Mouse (Mus musculus) intestine, embryonic 15.5 days (tissue): ENCODE data around the gene Entpd1. TPM values are rescaled to one million over a fixed set of nuclear protein-coding genes. Genes with fewer than 3 reads are reported as not detected.

Experiments used
- ATAC-seq: fragments of 200-750 bp; cut with Nextera tagmentation; 2 replicates; pipeline ENCODE4 v1.8.0; 2017; ENCODE audit warnings: moderate TSS enrichment, moderate library complexity
- H3K27ac ChIP-seq: fragments of 300-500 bp; sonication (generic); 2 replicates; pipeline ENCODE4 v1.5.1; 2015; ENCODE audit warnings: mild to moderate bottlenecking, inconsistent platforms
- H3K27me3 ChIP-seq: fragments of 300-500 bp; sonication (generic); replicated peaks from 2 replicates; pipeline ENCODE4 v1.6.1; 2015; ENCODE audit warnings: inconsistent platforms
- H3K36me3 ChIP-seq: fragments of 300-500 bp; sonication (generic); 2 replicates; pipeline ENCODE4 v1.6.1; 2015; ENCODE audit warnings: inconsistent platforms
- H3K4me1 ChIP-seq: fragments of 300-500 bp; sonication (generic); replicated peaks from 2 replicates; pipeline ENCODE4 v1.6.1; 2015; ENCODE audit warnings: inconsistent platforms
- H3K4me2 ChIP-seq: fragments of 300-500 bp; sonication (generic); replicated peaks from 2 replicates; pipeline ENCODE4 v1.6.1; 2015; ENCODE audit warnings: mild to moderate bottlenecking, inconsistent platforms
- H3K4me3 ChIP-seq: fragments of 300-500 bp; sonication (generic); replicated peaks from 2 replicates; pipeline ENCODE4 v1.5.1; 2015; ENCODE audit warnings: inconsistent platforms
- H3K9ac ChIP-seq: fragments of 300-500 bp; sonication (generic); 2 replicates; pipeline ENCODE4 v1.6.1; 2015; ENCODE audit warnings: inconsistent platforms
- H3K9me3 ChIP-seq: fragments of 300-500 bp; sonication (generic); 2 replicates; pipeline ENCODE4 v1.6.1; 2016; ENCODE audit warnings: inconsistent platforms
- WGBS: fragments of 180-500 bp; shearing (Covaris S2); methylation state at CpG from one replicate; pipeline ENCODE4 v1.1.7; 2015; 5-methylcytosine and 5-hydroxymethylcytosine counted together
- polyA plus RNA-seq: library from polyadenylated mRNA; unstranded; fragments of >200 nt; fragmentation: Nextera tagmentation; extraction: Ambion mirVana; gene quantifications from 2 replicates; pipeline ENCODE4 v1.2.1, GENCODE M21; 2015

The Entpd1 gene
- polyA plus RNA-seq, 1 experiment from 2014 or later: 7.8 TPM

DNA sequence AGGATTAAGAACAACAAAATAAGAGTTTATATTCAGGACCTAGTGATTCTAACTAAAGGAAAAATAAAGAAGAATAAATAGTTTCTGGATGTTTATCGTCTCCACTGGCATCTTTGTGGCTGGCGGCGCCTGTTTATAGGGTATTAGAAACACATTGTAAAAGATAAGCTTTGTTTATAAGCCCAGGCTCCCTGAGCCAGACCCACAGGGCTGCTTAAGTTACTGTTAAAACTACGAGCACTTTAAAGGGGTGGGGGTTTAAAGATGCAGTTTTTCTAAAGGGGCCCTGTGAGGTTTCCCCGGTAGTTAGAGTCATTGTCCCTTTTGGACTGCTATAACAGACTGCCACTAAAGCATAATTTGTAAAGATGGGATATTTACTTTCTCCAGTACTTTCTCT is 102.5 kb downstream of the Entpd1 start:
- H3K27ac ChIP-seq: no peak overlapping the region
- no peaks in the 10 kb centered on the region for H3K27me3 ChIP-seq
- WGBS: 45% methylated on average over 5 of the region's 5 CpGs
- no peaks in the 10 kb centered on the region for H3K9me3 ChIP-seq
- no peak for ATAC-seq
- no peak overlapping the region for H3K4me3 ChIP-seq
- no peaks in the 10 kb centered on the region for H3K4me1 ChIP-seq
- no peak overlapping the region for H3K4me2 ChIP-seq
- H3K9ac ChIP-seq: no peak overlapping the region
- H3K36me3 ChIP-seq: no peaks in the 10 kb centered on the region

DNA sequence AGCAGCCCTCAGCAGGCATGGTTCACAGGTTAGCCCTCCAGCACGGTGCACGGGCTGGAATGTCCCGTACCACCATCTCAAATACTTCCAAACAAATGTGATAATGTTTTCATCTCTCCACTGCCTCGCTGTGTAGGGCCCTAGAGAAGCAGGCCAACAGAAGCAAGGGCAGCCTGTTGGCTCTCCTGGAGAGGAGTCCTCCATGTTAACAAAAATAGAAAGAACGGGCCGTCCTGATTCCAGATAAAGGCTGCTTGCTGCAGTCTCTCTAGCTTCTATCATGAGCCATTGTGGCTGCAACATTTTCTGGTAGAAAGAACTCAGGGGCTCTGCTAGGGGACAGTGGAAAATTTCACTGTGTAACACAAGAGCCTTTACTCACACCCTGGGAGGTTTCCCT is 104.8 kb downstream of the Entpd1 start:
- H3K4me2 ChIP-seq: no peak overlapping the region
- no peak overlapping the region for H3K4me3 ChIP-seq
- H3K9me3 ChIP-seq: no peaks in the 10 kb centered on the region
- H3K9ac ChIP-seq: no peak overlapping the region
- H3K4me1 ChIP-seq: no peaks in the 10 kb centered on the region
- WGBS: 76% methylated on average over 6 of the region's 6 CpGs
- H3K27me3 ChIP-seq: no peaks in the 10 kb centered on the region
- no peaks in the 10 kb centered on the region for H3K36me3 ChIP-seq
- no peak for ATAC-seq
- H3K27ac ChIP-seq: no peak overlapping the region

DNA sequence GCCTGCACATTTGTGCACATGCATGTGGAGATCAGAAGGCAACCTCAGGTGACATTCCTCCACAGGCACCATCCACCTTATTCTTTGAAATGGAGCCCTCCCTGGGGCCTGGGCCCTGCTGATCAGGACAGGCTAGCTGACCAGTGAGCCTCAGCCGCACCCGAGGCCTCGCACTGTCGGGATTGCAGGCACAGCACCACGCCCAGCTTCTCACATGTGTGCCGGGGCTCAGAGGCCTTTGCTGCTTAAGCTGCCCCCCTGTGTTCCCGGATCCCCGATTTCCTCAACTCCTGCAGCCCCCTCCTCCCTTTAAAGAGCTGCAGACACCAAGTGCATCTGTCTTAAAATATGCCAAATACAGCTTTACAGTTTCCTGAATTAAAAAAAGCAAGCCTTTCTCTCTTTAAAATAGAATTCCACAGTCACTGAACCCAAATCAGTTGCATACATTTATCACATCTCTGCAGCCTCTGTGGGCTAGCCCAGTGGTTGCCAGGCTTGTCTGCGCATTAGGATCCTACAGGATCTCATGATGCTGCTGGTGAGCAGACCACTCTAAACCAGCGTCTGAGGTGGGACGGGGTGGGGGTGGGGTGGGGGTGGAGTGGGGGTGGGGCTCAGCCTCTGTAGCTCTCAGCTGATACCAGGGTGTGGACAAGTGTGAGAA is 107.4 kb downstream of the Entpd1 start:
- Histone ChIP-seq H3K9me3 (no peaks in the 10 kb centered on the region), H3K36me3 (no peaks in the 10 kb centered on the region), H3K4me3 (no peak overlapping the region), H3K9ac (no peak overlapping the region), H3K27ac (no peak overlapping the region), H3K4me1 (no peaks in the 10 kb centered on the region), H3K4me2 (no peak overlapping the region), H3K27me3 (no peaks in the 10 kb centered on the region)
- ATAC-seq: no peak
- WGBS: 43% methylated on average over 11 of the region's 11 CpGs

DNA sequence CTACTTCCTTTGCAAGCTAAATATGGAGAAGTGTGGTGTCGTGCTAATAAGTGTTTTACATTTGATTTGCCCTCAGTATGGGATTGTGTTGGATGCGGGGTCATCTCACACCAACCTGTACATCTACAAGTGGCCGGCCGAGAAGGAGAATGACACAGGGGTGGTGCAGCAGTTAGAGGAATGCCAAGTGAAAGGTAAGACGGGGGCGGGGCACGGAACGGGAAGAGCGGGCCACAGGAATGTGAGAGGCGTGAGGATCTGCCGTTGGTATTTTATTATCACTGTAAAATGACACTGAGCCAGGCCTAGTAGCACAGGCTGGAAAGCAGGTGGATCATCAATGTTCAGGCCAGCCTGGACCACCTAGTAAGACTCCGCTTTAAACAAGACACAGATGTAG is 108.2 kb downstream of the Entpd1 start:
- Histone ChIP-seq H3K4me3 (no peak overlapping the region), H3K27ac (no peak overlapping the region), H3K4me2 (no peak overlapping the region), H3K4me1 (no peaks in the 10 kb centered on the region), H3K9me3 (no peaks in the 10 kb centered on the region), H3K27me3 (no peaks in the 10 kb centered on the region), H3K9ac (no peak overlapping the region), H3K36me3 (no peaks in the 10 kb centered on the region)
- ATAC-seq: no peak; the same call in 1 of the 2 replicates
- WGBS: 56% methylated on average over 12 of the region's 12 CpGs

DNA sequence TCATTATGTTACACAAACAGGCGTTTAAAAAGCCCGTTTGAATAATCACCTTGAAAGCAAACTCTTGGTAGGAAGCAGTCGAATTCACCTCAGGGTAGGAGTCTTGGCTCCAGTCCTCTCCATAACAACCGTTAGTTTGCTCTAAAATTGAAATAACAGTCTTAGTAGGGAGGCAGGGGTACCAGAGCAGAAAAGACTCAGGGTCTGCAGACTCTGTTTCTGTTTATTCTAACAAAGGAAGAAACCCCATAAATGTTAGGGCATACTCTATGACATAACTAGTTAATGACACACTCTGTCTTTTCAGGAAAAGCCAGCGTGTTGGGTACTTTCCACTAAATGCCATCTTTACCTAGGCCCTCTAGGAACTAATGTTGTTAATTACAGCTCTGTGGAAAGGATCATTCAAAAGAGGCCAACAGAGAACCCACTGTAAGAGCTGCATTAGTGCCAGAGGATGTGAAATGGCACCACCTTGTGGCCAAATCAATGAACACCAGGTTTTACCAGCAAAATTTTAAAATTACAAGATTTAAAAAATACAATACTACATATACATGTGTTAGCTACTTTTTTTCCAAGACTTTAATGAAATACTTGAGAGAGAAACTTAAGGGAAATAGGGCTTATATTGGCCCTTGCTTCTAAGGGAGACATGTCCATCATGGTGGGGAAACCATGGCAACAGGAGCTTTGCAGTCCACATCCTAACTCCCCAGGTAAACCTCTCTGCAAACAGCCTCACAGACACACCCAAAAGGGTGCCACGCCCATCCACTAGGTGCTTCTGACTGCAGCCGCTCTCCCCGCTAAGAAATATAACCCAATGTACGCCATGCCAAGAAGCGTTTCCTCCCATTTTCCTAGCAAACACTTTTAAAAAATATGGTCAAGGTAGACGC is 110.2 kb downstream of the Entpd1 start:
- Histone ChIP-seq H3K9me3 (no peaks in the 10 kb centered on the region), H3K9ac (no peak overlapping the region), H3K36me3 (no peaks in the 10 kb centered on the region), H3K27ac (no peak overlapping the region), H3K4me1 (no peaks in the 10 kb centered on the region), H3K4me3 (no peak overlapping the region), H3K27me3 (no peaks in the 10 kb centered on the region), H3K4me2 (no peak overlapping the region)
- peak; percentile 46 for ATAC-seq
- 49% methylated on average over 11 of the region's 11 CpGs for WGBS

DNA sequence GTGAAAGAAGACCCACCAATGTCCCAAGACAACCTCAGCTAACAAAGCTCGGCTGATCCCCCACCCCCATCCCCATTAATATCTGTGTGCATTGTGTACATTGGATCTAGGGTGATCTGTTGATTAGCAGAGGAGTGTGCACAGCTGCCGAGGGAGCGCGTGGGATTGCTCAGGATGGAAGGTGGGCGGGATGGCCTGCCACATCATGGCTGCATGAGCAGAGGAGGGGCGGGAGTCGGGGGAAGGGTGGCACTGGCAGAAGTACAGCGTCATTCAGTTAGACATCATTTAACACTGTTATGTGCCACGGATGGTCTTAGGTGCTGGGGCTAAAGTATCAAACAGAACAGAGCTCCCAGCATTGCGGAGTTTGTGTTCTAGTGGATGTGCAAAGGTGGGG is 111.3 kb downstream of the Entpd1 start:
- Histone ChIP-seq H3K27me3 (no peaks in the 10 kb centered on the region), H3K36me3 (no peaks in the 10 kb centered on the region), H3K4me2 (no peak overlapping the region), H3K4me1 (no peaks in the 10 kb centered on the region), H3K9ac (no peak overlapping the region), H3K27ac (no peak overlapping the region), H3K4me3 (no peak overlapping the region), H3K9me3 (no peaks in the 10 kb centered on the region)
- WGBS: 55% methylated on average over 10 of the region's 10 CpGs
- ATAC-seq: no peak

DNA sequence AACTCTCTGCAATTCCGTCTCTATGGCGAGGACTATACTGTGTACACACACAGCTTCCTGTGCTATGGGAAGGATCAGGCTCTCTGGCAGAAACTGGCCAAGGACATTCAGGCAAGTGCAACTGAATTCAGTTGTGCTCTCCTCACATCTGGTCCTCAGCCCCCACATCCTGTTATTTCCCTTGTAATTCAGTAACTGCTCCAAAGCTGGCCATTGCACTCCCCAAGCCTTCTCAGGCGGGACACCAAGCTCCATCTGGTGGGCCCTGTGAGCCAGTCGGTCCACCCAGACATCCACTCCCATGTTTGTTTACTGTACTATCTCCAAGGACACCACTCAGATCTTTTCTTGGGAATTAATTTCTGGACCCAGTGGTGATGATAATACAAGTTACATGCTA is 114.0 kb downstream of the Entpd1 start:
- no peaks in the 10 kb centered on the region; the same call in 1 of the 2 replicates for H3K4me1 ChIP-seq
- no peak overlapping the region for H3K4me3 ChIP-seq
- H3K36me3 ChIP-seq: no peaks in the 10 kb centered on the region
- H3K9me3 ChIP-seq: no peaks in the 10 kb centered on the region
- no peaks in the 10 kb centered on the region for H3K27me3 ChIP-seq
- H3K4me2 ChIP-seq: no peak overlapping the region
- no peak overlapping the region for H3K27ac ChIP-seq
- no peak overlapping the region for H3K9ac ChIP-seq
- WGBS: 51% methylated on average over 4 of the region's 4 CpGs
- no peak for ATAC-seq

DNA sequence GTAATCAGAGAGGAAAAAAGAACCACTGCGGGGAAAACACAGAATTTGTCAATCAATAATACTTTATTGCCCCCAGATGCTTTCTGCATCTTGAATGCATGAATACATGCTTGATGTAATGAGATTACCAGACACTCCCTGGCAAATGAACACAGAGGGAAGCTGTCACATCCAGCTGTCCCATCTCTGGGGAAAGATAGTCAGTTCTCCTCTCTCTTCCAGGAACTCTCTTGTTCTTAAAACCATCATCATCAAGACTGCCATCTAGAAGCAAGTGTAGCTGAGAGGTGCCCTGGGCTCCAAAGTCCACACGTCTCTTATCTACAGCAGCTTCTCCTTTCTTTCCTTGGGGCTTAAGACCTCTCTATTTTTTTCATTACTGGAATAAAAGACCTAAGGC is 114.4 kb downstream of the Entpd1 start:
- 64% methylated on average over 2 of the region's 2 CpGs for WGBS
- Histone ChIP-seq H3K4me2 (no peak overlapping the region), H3K4me1 (no peaks in the 10 kb centered on the region; the same call in 1 of the 2 replicates), H3K9ac (no peak overlapping the region), H3K9me3 (no peaks in the 10 kb centered on the region), H3K4me3 (no peak overlapping the region), H3K36me3 (no peaks in the 10 kb centered on the region), H3K27me3 (no peaks in the 10 kb centered on the region), H3K27ac (no peak overlapping the region)
- ATAC-seq: no peak

DNA sequence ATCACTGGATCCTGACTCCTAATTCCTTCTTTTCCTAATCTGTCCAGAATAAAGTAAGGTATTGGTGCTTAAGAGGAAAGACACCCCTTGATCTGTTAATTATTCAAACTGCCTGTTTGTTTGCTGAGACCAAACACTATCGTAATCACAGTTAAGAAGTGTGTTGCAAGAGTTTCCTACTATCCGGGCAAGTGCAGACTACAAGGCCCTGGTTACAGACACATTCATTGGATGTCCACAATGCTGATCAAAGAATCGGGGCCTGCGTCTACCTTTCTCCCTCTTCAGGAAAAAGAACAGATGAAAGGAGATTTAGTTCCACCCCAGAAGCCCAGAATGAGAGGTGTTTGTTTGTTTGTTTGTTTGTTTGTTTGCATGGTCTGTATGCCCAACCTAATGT is 116.0 kb downstream of the Entpd1 start:
- no peaks in the 10 kb centered on the region for H3K27me3 ChIP-seq
- WGBS: 69% methylated on average over 4 of the region's 4 CpGs
- no peak for ATAC-seq
- no peaks in the 10 kb centered on the region for H3K9me3 ChIP-seq
- H3K4me1 ChIP-seq: no peaks in the 10 kb centered on the region; the same call in 1 of the 2 replicates
- H3K4me2 ChIP-seq: no peak overlapping the region
- no peaks in the 10 kb centered on the region for H3K36me3 ChIP-seq
- no peak overlapping the region for H3K27ac ChIP-seq
- no peak overlapping the region for H3K9ac ChIP-seq
- no peak overlapping the region for H3K4me3 ChIP-seq

DNA sequence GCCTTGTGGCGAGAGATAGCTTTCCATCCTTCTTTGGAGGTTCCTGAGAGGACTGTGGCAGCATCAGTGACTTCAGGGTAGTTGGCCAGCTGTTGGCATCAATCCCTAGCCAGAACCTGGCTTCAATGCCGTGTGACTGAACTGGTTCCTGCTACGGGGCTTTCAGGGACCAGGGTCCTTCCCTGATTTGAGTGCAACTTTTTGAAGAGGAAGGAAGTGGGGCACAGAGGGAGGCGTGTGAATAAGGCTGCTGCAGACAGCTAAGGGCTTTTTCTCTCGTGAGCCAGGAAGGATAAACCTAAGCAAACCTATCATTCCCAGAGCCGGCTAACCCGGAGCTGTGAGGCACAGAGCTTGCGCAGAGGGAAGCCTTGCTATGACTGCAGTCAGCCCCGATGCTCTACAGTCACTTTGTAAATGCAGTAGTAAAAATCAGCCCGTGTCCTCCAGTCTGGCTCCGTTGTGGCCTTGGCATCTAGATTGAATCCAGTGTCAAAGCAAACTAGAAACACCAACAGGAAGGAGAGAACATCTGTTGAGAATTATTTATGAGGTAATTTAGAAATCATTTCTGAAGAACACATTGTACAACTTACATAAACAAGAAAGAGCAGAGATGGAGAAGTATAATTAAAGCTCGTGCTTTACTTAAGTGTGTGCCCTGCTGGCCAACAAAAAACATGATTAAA is 116.7 kb downstream of the Entpd1 start:
- Histone ChIP-seq H3K4me2 (no peak overlapping the region), H3K27ac (no peak overlapping the region), H3K4me3 (no peak overlapping the region), H3K36me3 (no peaks in the 10 kb centered on the region), H3K9ac (no peak overlapping the region), H3K4me1 (no peaks in the 10 kb centered on the region; the same call in 1 of the 2 replicates), H3K9me3 (no peaks in the 10 kb centered on the region), H3K27me3 (no peaks in the 10 kb centered on the region)
- WGBS: 47% methylated on average over 12 of the region's 12 CpGs
- ATAC-seq: no peak

DNA sequence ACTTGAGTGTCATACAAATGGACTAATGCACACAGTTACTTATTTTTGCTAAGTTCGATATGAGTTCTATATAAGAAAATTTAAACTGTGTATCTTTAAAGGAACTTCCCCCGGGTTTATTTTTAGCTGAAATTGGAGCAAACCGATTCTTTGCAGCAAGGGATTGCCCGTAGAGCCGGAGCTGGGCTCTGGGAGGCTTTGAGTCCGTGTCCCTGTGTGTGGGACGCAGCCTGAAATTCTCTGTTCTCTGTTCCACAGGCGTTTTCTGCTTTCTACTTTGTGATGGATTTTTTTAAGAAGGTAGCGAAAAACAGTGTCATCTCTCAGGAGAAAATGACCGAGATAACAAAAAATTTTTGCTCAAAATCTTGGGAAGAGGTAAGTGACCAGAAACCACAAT is 121.2 kb downstream of the Entpd1 start:
- Histone ChIP-seq H3K4me1 (no peaks in the 10 kb centered on the region; the same call in 1 of the 2 replicates), H3K4me3 (no peak overlapping the region), H3K27ac (no peak overlapping the region), H3K27me3 (no peaks in the 10 kb centered on the region), H3K36me3 (no peaks in the 10 kb centered on the region), H3K4me2 (no peak overlapping the region), H3K9ac (no peak overlapping the region), H3K9me3 (no peaks in the 10 kb centered on the region)
- 72% methylated on average over 10 of the region's 10 CpGs for WGBS
- no peak for ATAC-seq

DNA sequence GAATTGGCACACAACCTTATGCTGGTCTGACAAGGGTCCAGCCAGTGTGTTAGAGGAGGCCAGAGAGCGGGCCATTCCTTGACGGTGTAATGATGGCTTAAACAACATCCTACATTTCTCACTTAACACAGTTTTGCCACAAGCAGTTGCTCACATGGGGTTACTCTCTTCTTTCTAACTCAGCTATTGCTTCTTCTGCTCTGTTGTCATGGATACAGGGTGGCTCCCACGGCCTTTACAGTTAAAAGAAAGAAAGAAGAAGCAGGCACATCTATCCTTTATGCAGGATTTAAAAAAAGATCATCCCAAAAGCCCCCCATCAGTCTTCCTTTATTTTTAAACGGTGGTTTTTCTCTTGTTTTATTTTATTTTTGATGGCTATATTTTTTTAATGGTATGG is 121.7 kb downstream of the Entpd1 start:
- Histone ChIP-seq H3K4me3 (no peak overlapping the region), H3K36me3 (no peaks in the 10 kb centered on the region), H3K4me1 (no peaks in the 10 kb centered on the region; the same call in 1 of the 2 replicates), H3K4me2 (no peak overlapping the region), H3K9me3 (no peaks in the 10 kb centered on the region), H3K9ac (no peak overlapping the region), H3K27me3 (no peaks in the 10 kb centered on the region), H3K27ac (no peak overlapping the region)
- WGBS: 68% methylated on average over 4 of the region's 4 CpGs
- no peak for ATAC-seq
